Mouse (Mus musculus) olfactory bulb, adult 2 months (tissue): ENCODE data around the gene Foxf1. TPM values are rescaled to one million over a fixed set of nuclear protein-coding genes. Genes with fewer than 3 reads are reported as not detected.

ENCODE experiments used
- H3K27ac ChIP-seq: fragments of 200-500 bp; 2 replicates; pipeline ENCODE4 v1.5.1; 2012; ENCODE audit warnings: low read depth, low read length; ENCODE audit not compliant: insufficient read depth
- H3K4me1 ChIP-seq: fragments of 200-500 bp; 2 replicates; pipeline ENCODE4 v1.6.1; 2012; ENCODE audit warnings: low read length; ENCODE audit not compliant: control insufficient read depth, insufficient read depth
- H3K4me3 ChIP-seq: fragments of 200-500 bp; 2 replicates; pipeline ENCODE4 v1.5.1; 2012; ENCODE audit warnings: mild to moderate bottlenecking, low read depth, low read length, moderate library complexity; ENCODE audit not compliant: insufficient read depth
- CTCF ChIP-seq: fragments of 200-500 bp; IDR thresholded peaks from 2 replicates; pipeline ENCODE4 v1.5.1; 2012; ENCODE audit warnings: low read depth, mild to moderate bottlenecking, low read length, moderate library complexity; ENCODE audit not compliant: insufficient read depth
- POLR2A ChIP-seq: fragments of 200-500 bp; IDR thresholded peaks from 2 replicates; pipeline ENCODE4 v1.6.1; 2012; ENCODE audit warnings: mild to moderate bottlenecking, low read depth, low read length, moderate library complexity; ENCODE audit not compliant: insufficient read depth
- whole genome bisulfite sequencing: fragments of 180-500 bp; shearing (Covaris S2); methylation state at CpG from one replicate; pipeline ENCODE4 v1.1.7; 2018; 5-methylcytosine and 5-hydroxymethylcytosine counted together
- polyA plus RNA-seq: library from polyadenylated mRNA; stranded (reverse); fragments of >200 nt; gene quantifications from 2 replicates; pipeline ENCODE4 v1.2.4, GENCODE M21; 2012; ENCODE audit warnings: low replicate concordance; ENCODE audit not compliant: missing spikeins, insufficient read depth, insufficient read length

Foxf1 gene
- polyA plus RNA-seq, 1 experiment, result not detected

DNA sequence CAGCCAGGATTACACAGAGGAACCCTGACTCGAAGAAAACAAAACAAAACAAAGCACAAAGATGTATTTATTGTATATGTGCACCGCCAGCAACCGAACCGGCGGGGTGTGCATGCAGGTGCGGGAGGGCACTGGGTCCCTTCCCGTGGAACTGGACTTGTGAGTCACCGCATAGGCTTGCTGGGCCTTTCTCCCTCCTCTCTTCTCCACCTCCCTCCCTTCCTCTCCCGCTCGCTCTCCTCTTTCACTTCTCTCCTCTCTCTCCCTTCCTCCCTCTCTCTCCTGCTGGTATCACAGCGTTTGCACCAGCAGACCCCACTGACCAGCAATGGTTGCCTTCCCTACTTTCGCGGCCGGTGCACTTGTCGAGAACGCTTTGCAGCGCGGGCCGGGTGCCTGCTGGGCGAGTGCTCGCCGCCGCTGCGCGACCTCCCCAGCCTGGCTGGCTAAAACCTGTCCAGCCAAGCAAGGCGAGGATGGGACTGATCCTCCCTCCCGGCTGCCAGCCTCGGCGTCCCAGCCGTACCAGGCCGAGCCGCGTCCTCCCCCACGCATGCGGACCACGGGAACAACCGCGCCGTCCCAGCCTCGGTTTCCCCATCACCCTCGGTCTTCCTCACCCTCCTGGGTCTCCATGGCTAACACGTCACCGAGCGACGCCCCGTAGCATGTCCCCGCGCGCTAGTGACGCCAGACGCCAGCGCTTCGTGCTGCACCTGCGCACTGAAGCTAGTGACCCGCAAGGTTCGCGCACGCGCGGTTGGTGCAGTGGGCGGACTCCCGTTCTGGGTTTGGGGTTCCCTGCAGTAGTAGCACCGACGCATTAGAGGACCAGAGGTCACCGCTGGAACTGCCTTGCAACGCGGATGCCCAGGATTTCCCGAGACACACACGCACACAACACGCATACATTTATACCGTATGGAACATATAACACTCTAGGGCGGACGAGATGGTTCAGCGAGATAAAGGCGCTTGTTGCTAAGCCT lies 23.8 kb downstream of the Foxf1 start, which contains the start of gene Mthfsd:
Mthfsd (minus strand) TSS at position 725 of the 989 bp plus-strand sequence.
- Histone ChIP-seq H3K4me3 (peak within 1 kb of the TSS; percentile 84), H3K27ac (peak within 1 kb of the TSS; percentile 66), H3K4me1 (0 out of 2 replicates have a peak, but pooled peaks cover 6% of the 10 kb centered on the region)
- under 1% methylated on average over 75 of the region's 75 CpGs for WGBS
- TF ChIP-seq CTCF, result no peak
- peak; percentile 91 for TF ChIP-seq POLR2A

DNA sequence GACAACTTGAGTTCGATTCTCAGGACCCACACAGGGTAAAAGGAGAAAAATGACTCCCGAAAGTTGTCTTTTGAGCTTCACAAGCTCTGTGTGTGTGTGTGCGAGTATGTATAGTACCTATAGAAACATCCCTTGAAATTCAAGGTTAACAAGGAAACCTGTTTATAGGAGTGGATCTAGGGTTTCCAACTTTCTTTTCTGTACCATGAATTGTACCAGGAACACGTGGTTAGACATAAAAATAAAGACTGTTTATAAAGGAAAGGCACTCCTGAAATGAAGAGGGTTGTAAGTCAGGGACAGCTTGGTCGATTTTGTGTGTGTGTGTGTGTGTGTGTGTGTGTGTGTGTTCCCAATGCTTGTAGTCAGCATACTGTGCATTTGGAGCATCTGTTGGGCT lies 24.5 kb downstream of the Foxf1 start:
- 0 out of 2 replicates have a peak, but pooled peaks cover 6% of the 10 kb centered on the region for H3K4me1 ChIP-seq
- TF ChIP-seq POLR2A (no peak), CTCF (no peak)
- no peak overlapping the region for H3K27ac ChIP-seq
- peak overlapping the region; percentile 84 for H3K4me3 ChIP-seq
- 8% methylated on average over 5 of the region's 5 CpGs for WGBS

GRCm38 (mm10) chr8:121111145-121111907 lies 27.1 kb downstream of the Foxf1 start:
- WGBS, result 49% methylated on average over 7 of the region's 7 CpGs
- no peak for TF ChIP-seq POLR2A
- TF ChIP-seq CTCF, result no peak

DNA sequence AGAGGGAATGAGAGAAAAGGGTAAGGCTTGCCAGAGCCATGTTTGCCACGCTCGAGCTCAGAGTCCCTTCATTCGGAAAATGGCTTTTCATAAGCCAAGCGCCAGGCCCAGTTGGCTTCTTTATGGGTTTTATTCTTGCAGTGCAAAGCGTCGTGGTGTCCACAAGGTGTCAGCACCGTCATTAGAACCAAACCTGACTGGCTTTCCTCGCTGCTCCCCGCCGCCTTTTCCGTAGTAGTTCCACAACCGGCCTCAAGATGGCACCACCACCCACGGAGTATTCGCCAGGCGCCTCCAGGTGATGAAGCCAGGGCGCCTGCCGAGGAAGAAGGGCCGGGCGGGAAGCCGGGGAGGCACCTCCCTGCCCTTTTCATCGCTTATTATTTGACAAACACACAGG lies 29.1 kb downstream of the Foxf1 start:
- 2% methylated on average over 21 of the region's 21 CpGs for WGBS
- peak; percentile 97 for TF ChIP-seq CTCF
- no peak for TF ChIP-seq POLR2A
- no peaks in the 10 kb centered on the region; the same call in 1 of the 2 replicates for H3K4me1 ChIP-seq
- H3K4me3 ChIP-seq, result no peak overlapping the region
- no peak overlapping the region for H3K27ac ChIP-seq

More at GRCm38 (mm10) chr8:121111145-121111907, 27.1 kb downstream of the Foxf1 start:
- H3K27ac ChIP-seq, result no peak overlapping the region
- no peak overlapping the region for H3K4me3 ChIP-seq
- 0 out of 2 replicates have a peak, but pooled peaks cover 3% of the 10 kb centered on the region for H3K4me1 ChIP-seq

GRCm38 (mm10) chr8:121115136-121115535 lies 30.9 kb downstream of the Foxf1 start:
- no peak overlapping the region for H3K27ac ChIP-seq
- H3K4me3 ChIP-seq, result no peak overlapping the region
- TF ChIP-seq POLR2A, result no peak
- TF ChIP-seq CTCF, result no peak
- WGBS, result 5% methylated on average over 25 of the region's 25 CpGs
- no peaks in the 10 kb centered on the region; the same call in 1 of the 2 replicates for H3K4me1 ChIP-seq

DNA sequence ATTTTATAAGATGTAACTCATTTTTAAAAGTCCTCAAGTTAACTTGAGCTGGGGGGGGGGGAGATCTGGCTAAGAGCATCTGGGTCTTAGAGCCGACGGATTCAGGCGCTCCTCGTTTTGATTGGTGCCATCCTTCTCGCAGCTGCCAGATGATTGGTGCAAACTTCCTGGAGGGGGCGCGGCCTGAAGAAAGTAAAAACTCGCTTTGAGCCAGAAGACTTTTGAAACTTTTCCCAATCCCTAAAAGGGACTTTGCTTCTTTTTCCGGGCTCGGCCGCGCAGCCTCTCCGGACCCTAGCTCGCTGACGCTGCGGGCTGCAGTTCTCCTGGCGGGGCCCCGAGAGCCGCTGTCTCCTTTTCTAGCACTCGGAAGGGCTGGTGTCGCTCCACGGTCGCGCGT lies 31.8 kb downstream of the Foxf1 start, which contains the start of gene Foxc2:
Foxc2 (plus strand) TSS at position 224 of the 400 bp plus-strand sequence.
- no peak for TF ChIP-seq CTCF
- TF ChIP-seq POLR2A, result no peak
- WGBS, result under 1% methylated on average over 25 of the region's 25 CpGs
- Histone ChIP-seq H3K27ac (no peak within 1 kb of the TSS), H3K4me3 (peak within 1 kb of the TSS; percentile 17), H3K4me1 (no peaks in the 10 kb centered on the region; the same call in 1 of the 2 replicates)

GRCm38 (mm10) chr8:121116591-121117185 lies 32.5 kb downstream of the Foxf1 start:
- TF ChIP-seq CTCF (no peak), POLR2A (no peak)
- no peaks in the 10 kb centered on the region; the same call in 1 of the 2 replicates for H3K4me1 ChIP-seq
- H3K4me3 ChIP-seq, result peak overlapping the region; percentile 17
- 2% methylated on average over 55 of the region's 55 CpGs for WGBS
- H3K27ac ChIP-seq, result no peak overlapping the region

- Histone ChIP-seq H3K4me3 (peak overlapping the region; percentile 0; the same call in 1 of the 2 replicates), H3K4me1 (no peaks in the 10 kb centered on the region; the same call in 1 of the 2 replicates), H3K27ac (no peak overlapping the region)
- TF ChIP-seq POLR2A, result no peak
- no peak for TF ChIP-seq CTCF
- 1% methylated on average over 62 of the region's 62 CpGs for WGBS
These were observed 33.0 kb downstream of the Foxf1 start for GRCm38 (mm10) chr8:121117186-121117651.
